Mouse (Mus musculus) intestine, embryonic 16.5 days (tissue): ENCODE data around the gene Prdm16. TPM values are rescaled to one million over a fixed set of nuclear protein-coding genes. Genes with fewer than 3 reads are reported as not detected.

Experiments
- ATAC-seq: fragments of 200-750 bp; cut with Nextera tagmentation; 2 replicates; pipeline ENCODE4 v1.8.0; 2017; ENCODE audit warnings: moderate TSS enrichment, moderate library complexity
- H3K27ac ChIP-seq: fragments of 300-500 bp; sonication (generic); 2 replicates; pipeline ENCODE4 v1.5.1; 2014; ENCODE audit warnings: mild to moderate bottlenecking, low read length
- H3K27me3 ChIP-seq: fragments of 300-500 bp; sonication (generic); replicated peaks from 2 replicates; pipeline ENCODE4 v1.6.1; 2014; ENCODE audit warnings: low read length, control low read depth, mixed read lengths; ENCODE audit not compliant: control insufficient read depth, insufficient read depth
- H3K36me3 ChIP-seq: fragments of 300-500 bp; sonication (generic); 2 replicates; pipeline ENCODE4 v1.6.1; 2014; ENCODE audit warnings: low read length, control low read depth; ENCODE audit not compliant: control insufficient read depth, insufficient read depth
- H3K4me1 ChIP-seq: fragments of 300-500 bp; sonication (generic); 2 replicates; pipeline ENCODE4 v1.6.1; 2014; ENCODE audit warnings: low read length, control low read depth, mixed read lengths; ENCODE audit not compliant: control insufficient read depth, insufficient read depth
- H3K4me2 ChIP-seq: fragments of 300-500 bp; sonication (generic); 2 replicates; pipeline ENCODE4 v1.6.1; 2014; ENCODE audit warnings: low read depth, low read length, control low read depth
- H3K4me3 ChIP-seq: fragments of 300-500 bp; sonication (generic); 2 replicates; pipeline ENCODE4 v1.5.1; 2014; ENCODE audit warnings: mild to moderate bottlenecking, low read length
- H3K9ac ChIP-seq: fragments of 300-500 bp; sonication (generic); 2 replicates; pipeline ENCODE4 v1.6.1; 2014; ENCODE audit warnings: low read depth, low read length
- H3K9me3 ChIP-seq: fragments of 300-500 bp; sonication (generic); 2 replicates; pipeline ENCODE4 v1.6.1; 2016; ENCODE audit warnings: low read length, control low read depth; ENCODE audit not compliant: control insufficient read depth
- WGBS: fragments of 180-500 bp; shearing (Covaris S2); extraction: QIAGEN DNeasy Blood & Tissue Kit; methylation state at CpG from one replicate; pipeline ENCODE4 v1.1.7; 2014; 5-methylcytosine and 5-hydroxymethylcytosine counted together
- polyA plus RNA-seq: library from polyadenylated mRNA; unstranded; fragments of >200 nt; fragmentation: Nextera tagmentation; extraction: Ambion mirVana; gene quantifications from 2 replicates; pipeline ENCODE4 v1.2.1, GENCODE M21; 2015

Gene Prdm16
- polyA plus RNA-seq, 1 experiment from 2014 or later: 17.6 TPM

DNA sequence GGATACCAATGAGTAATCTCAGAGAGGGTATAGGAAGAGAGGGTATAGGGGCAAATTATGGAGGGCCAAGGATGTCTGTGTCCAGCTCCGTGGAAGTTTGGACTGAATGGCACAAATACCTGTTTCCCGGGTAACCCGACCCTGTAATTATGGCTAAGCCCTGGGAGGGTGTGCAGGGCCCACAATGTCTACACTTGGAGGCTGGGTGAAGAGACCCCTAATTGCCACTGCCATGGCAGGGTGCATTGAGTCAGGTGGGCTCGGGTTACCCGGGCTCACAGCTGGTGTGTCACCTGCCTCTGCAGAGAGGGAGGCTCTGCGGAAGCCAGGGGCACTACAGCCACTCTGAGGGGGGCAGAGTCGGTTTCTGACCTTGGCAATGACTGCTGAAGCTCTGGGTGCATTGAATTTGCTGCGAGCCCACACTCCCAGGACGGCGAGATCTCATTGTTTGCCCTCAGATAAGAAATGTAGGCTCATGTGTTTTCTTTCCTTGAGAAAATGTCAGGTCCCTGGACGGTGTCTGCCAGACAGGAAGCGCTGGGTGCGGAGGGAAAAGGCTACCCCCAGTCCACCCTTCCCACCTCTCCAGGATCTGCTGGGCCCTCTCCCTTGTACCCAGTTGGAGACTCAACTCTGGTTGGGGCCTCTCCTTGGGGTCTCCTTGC lies 62.3 kb downstream of the Prdm16 start:
- WGBS: 43% methylated on average over 13 of the region's 13 CpGs
- peak overlapping the region; percentile 44 for H3K27ac ChIP-seq
- no peaks in the 10 kb centered on the region for H3K27me3 ChIP-seq

DNA sequence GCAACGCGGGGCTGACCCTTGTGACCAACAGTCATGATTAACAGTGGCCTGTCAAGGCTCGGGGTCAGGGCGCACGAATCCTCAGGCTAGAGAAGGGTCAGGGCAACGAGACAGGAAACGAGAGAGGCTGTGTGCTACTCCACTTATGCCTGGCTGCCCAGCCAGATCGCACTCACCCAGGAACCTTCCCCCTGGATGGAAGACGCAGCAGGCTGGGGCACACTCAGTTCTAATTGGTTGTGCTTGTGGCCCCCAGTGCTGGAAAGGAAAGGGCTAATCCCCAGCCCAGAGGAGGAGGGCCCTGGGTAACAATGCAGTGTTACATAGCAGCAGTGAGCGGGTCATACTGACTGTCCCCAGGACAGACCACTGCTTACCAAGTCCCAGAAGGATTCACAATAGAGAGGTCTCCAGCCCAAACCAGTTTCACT lies 66.2 kb downstream of the Prdm16 start:
- H3K36me3 ChIP-seq: no peaks in the 10 kb centered on the region
- H3K4me1 ChIP-seq: peaks cover 7% of the 10 kb centered on the region
- H3K4me3 ChIP-seq: no peak overlapping the region
- no peak overlapping the region for H3K27ac ChIP-seq
- H3K9ac ChIP-seq: no peak overlapping the region
- H3K4me2 ChIP-seq: no peak overlapping the region
- WGBS: 34% methylated on average over 10 of the region's 10 CpGs
- no peaks in the 10 kb centered on the region for H3K9me3 ChIP-seq
- no peak for ATAC-seq
- no peaks in the 10 kb centered on the region for H3K27me3 ChIP-seq

More for the DNA sequence above, 62.3 kb downstream of the Prdm16 start:
- H3K4me3 ChIP-seq: no peak overlapping the region
- H3K4me2 ChIP-seq: no peak overlapping the region
- no peak overlapping the region for H3K9ac ChIP-seq
- peak; percentile 49 for ATAC-seq
- no peaks in the 10 kb centered on the region for H3K36me3 ChIP-seq
- peaks cover 7% of the 10 kb centered on the region for H3K4me1 ChIP-seq
- H3K9me3 ChIP-seq: no peaks in the 10 kb centered on the region

- no peak overlapping the region for H3K4me3 ChIP-seq
- ATAC-seq: no peak
- H3K27ac ChIP-seq: no peak overlapping the region
- no peak overlapping the region for H3K4me2 ChIP-seq
- no peaks in the 10 kb centered on the region for H3K9me3 ChIP-seq
- H3K4me1 ChIP-seq: peaks cover 1% of the 10 kb centered on the region
- H3K36me3 ChIP-seq: no peaks in the 10 kb centered on the region
- H3K9ac ChIP-seq: no peak overlapping the region
- WGBS: 65% methylated on average over 9 of the region's 9 CpGs
- no peaks in the 10 kb centered on the region for H3K27me3 ChIP-seq
Observed at GRCm38 (mm10) chr4:154569845-154570244, 66.8 kb downstream of the Prdm16 start.

DNA sequence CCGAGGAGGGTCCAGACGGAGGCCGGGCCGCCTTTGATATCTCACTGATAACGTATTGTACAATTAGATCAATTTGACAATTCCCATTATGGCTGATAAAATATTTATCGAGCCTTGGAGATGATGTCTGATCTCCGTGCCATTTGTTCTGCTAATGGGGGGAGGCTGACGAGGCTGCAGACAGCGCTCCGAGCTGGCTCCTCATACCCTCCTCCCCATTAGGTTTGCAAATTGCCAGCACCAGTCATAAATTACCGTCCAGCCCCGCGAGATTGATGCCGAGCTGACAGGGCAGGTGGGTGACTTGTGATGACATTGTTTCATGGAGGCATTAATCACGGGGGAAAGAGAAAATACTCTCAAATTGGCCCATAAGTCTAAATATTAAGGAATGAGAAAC lies 67.9 kb downstream of the Prdm16 start:
- Histone ChIP-seq H3K27ac (no peak overlapping the region), H3K9me3 (no peaks in the 10 kb centered on the region), H3K4me1 (peaks cover 2% of the 10 kb centered on the region; the same call in 1 of the 2 replicates), H3K36me3 (no peaks in the 10 kb centered on the region), H3K4me2 (no peak overlapping the region), H3K4me3 (no peak overlapping the region), H3K9ac (no peak overlapping the region), H3K27me3 (no peaks in the 10 kb centered on the region)
- 43% methylated on average over 15 of the region's 15 CpGs for WGBS
- ATAC-seq: no peak

DNA sequence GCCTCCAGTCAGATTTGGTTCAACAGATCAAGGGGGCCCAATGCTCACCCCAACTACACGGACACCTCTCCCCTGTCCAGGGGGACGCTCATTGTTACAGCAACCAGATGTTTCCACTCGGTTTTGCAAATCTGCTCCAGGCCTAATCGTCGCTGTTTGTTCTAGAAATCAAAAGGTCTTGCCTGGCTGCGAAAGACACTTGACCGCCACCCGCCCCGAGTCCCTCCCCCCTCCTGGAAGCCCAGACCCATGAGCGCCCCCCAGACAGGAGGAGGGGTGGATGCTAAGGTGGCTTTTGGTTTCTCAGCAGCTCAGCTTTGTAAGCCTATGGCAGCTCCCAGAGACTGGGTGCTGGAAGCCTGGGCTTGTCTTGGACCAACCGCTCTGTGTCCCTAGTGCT lies 68.7 kb downstream of the Prdm16 start:
- no peaks in the 10 kb centered on the region for H3K27me3 ChIP-seq
- no peak overlapping the region for H3K4me2 ChIP-seq
- H3K36me3 ChIP-seq: no peaks in the 10 kb centered on the region
- WGBS: 46% methylated on average over 11 of the region's 11 CpGs
- no peak overlapping the region for H3K9ac ChIP-seq
- H3K9me3 ChIP-seq: no peaks in the 10 kb centered on the region
- no peak overlapping the region for H3K4me3 ChIP-seq
- no peak overlapping the region for H3K27ac ChIP-seq
- ATAC-seq: no peak
- peaks cover 2% of the 10 kb centered on the region; the same call in 1 of the 2 replicates for H3K4me1 ChIP-seq

GRCm38 (mm10) chr4:154563201-154563600 lies 73.5 kb downstream of the Prdm16 start:
- no peak overlapping the region for H3K27ac ChIP-seq
- H3K4me2 ChIP-seq: no peak overlapping the region
- no peak for ATAC-seq
- no peaks in the 10 kb centered on the region for H3K36me3 ChIP-seq
- no peaks in the 10 kb centered on the region for H3K9me3 ChIP-seq
- no peaks in the 10 kb centered on the region for H3K27me3 ChIP-seq
- no peak overlapping the region for H3K9ac ChIP-seq
- no peak overlapping the region for H3K4me3 ChIP-seq
- peaks cover 2% of the 10 kb centered on the region; the same call in 1 of the 2 replicates for H3K4me1 ChIP-seq
- WGBS: 86% methylated on average over 6 of the region's 6 CpGs

GRCm38 (mm10) chr4:154558041-154558440 lies 78.6 kb downstream of the Prdm16 start:
- ATAC-seq: no peak
- 93% methylated on average over 5 of the region's 5 CpGs for WGBS
- H3K27me3 ChIP-seq: no peaks in the 10 kb centered on the region
- H3K27ac ChIP-seq: no peak overlapping the region
- no peaks in the 10 kb centered on the region for H3K9me3 ChIP-seq
- no peak overlapping the region for H3K4me3 ChIP-seq
- no peaks in the 10 kb centered on the region for H3K36me3 ChIP-seq
- H3K4me2 ChIP-seq: no peak overlapping the region
- H3K9ac ChIP-seq: no peak overlapping the region
- H3K4me1 ChIP-seq: 0 out of 2 replicates have a peak, but pooled peaks cover 4% of the 10 kb centered on the region

DNA sequence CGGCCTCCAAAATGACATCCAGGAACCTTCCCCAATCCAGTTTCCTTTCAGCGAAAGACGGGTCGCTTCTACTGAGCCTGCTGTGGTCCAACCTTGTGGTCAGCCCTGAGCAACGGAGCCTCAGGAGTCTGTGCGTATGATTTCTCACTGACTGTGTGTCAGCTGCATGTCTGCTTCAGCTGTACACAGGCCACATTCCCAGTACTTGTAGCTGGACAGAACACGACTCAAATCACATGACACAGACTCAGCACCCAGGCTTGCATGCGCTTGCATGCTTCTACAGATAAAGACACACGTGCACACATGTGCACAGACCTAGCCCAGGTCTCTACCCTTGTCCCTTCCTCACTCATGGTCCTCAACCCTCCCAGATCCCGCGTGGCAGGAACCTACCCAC lies 79.5 kb downstream of the Prdm16 start:
- no peaks in the 10 kb centered on the region for H3K36me3 ChIP-seq
- ATAC-seq: no peak
- H3K4me3 ChIP-seq: no peak overlapping the region
- H3K9me3 ChIP-seq: no peaks in the 10 kb centered on the region
- H3K27ac ChIP-seq: no peak overlapping the region
- H3K4me2 ChIP-seq: no peak overlapping the region
- WGBS: 88% methylated on average over 11 of the region's 11 CpGs
- H3K4me1 ChIP-seq: 0 out of 2 replicates have a peak, but pooled peaks cover 4% of the 10 kb centered on the region
- H3K9ac ChIP-seq: no peak overlapping the region
- H3K27me3 ChIP-seq: no peaks in the 10 kb centered on the region

DNA sequence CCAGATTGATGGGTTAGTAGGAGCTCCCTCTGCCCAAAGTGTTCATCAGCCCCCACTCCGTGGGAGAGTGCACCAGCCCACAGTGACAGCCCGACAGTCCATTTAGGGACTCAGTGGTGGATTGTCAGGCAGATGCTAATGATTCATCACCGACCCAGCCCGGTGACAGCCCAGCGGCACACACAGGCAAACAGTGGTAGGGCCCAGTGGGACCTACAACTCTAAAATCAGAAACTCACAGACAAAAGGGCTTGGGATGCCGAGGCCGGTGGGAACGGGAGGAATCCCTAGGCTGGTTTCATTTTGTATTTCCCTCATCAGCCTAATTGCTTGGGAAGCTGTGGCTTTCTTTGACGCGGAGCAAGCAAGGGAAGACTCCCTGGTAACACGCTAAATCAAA lies 80.3 kb downstream of the Prdm16 start:
- no peak overlapping the region for H3K27ac ChIP-seq
- H3K4me2 ChIP-seq: no peak overlapping the region
- ATAC-seq: no peak
- no peaks in the 10 kb centered on the region for H3K27me3 ChIP-seq
- H3K9ac ChIP-seq: no peak overlapping the region
- WGBS: 70% methylated on average over 11 of the region's 11 CpGs
- no peaks in the 10 kb centered on the region for H3K36me3 ChIP-seq
- H3K4me3 ChIP-seq: no peak overlapping the region
- 0 out of 2 replicates have a peak, but pooled peaks cover 4% of the 10 kb centered on the region for H3K4me1 ChIP-seq
- H3K9me3 ChIP-seq: no peaks in the 10 kb centered on the region
